Mouse (Mus musculus) G1E (cell line): ENCODE data around the gene Ddx27.

Source experiments
- CTCF ChIP-seq: IDR thresholded peaks from 2 replicates; pipeline ENCODE4 v1.5.1; 2012; ENCODE audit warnings: low read depth, low read length, inconsistent platforms, mixed read lengths
- GATA1 ChIP-seq: IDR thresholded peaks from 2 replicates; pipeline ENCODE4 v1.6.1; 2012; ENCODE audit warnings: borderline replicate concordance, low read length, inconsistent platforms, mixed read lengths
- POLR2AphosphoS5 ChIP-seq: IDR thresholded peaks from 2 replicates; pipeline ENCODE4 v1.6.1; 2012; ENCODE audit warnings: low read depth, low read length, inconsistent platforms; ENCODE audit not compliant: insufficient replicate concordance

GRCm38 (mm10) chr2:167080387-167080786, 65.4 kb downstream of the Ddx27 start:
- TF ChIP-seq GATA1 = no peak
- no peak for TF ChIP-seq CTCF
- no peak for TF ChIP-seq POLR2AphosphoS5
